Mouse (Mus musculus) v-Abl transformed pro-B cells (cell line): Measurements from ENCODE around the gene Kdm4d.
"Not testable (repeated sequence)": the region's sequence is repeated elsewhere in the genome, so short reads cannot be mapped to it uniquely, and the experiment has no call there.

Experiments used
- in situ Hi-C, 2 experiments: fragments of 400-800 bp; cut with MboI; formaldehyde crosslinking; loops; one replicate each; pipeline ENCODE4 v1.15.1; 2025; ENCODE audit not compliant: unreplicated experiment in 2 of 2

Gene Kdm4d

DNA sequence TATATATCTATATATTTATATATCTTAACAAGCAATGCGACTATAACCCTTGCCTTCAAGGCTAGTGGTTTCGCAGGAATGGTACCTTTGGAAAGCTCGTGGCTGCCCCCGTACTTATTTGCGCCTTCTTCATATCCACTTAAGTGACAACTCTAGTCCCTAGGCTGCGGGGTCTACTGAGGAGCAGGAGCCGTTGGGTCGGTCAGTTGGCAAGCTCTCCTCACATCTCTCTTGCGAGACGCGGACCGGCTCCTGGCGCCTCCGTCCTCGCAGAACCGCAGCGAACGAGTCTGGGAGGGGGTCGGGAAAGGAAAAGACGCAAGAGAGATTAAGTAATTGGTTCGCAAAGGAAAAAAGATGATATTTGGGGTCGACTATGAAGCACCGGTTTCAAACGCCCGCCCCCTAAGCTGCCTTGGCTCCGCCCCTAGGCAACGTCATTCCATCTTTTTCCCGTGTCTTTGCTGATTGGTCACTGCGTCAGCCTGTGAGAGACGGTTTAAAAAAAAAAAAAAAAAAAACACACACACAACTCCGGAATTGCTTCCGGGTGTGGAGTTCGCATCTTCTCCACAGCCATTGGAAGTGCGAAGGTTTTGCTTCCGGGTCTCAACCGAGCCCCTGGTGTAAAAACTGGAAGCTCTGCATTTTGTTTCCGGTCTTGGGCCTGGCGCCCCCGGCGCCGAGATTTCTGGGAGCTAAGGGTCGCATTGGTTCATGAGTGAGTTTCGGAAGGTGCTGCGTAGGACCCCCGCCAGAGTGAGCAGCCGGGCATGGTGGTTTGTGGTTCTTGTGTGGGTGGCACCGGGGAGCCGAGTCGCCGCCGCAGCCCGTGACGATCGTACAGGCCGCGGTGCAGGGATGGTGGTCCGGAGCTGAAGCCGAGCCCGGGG lies at the start of gene Kdm4d, which contains the start of gene Cwc15:
Gene Kdm4d (minus strand): TSS at position 460 of the 893 bp plus-strand sequence.
Gene Cwc15 (plus strand): TSS at position 595 of the 893 bp plus-strand sequence.
- in situ Hi-C loops, result loop anchor here (25.0 kb wide), 5 partner anchors 512 to 787 kb away; partner anchors contain the start of gene Med17 (in 1 of the 2)

DNA sequence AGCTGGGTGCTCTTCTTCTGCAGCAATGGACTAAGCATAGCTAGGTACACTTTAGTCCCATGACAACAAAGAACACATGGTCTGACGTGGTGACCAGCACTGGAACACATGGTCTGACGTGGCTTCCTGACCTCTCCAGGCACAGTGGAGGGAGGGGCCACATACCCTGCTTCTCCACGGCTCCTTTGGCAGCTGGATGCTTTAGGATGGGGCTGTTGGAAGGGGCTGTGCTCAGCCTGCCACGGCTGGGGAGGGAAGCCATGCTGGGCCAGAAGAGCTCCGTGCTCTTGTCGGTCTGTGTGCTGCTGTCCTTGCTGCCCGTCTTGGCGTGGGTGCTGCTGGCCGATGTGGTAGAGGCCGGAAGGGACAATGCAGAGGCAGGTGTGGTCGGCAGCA lies 48.1 kb upstream of the Kdm4d start:
- in situ Hi-C loops, result no loop called here

DNA sequence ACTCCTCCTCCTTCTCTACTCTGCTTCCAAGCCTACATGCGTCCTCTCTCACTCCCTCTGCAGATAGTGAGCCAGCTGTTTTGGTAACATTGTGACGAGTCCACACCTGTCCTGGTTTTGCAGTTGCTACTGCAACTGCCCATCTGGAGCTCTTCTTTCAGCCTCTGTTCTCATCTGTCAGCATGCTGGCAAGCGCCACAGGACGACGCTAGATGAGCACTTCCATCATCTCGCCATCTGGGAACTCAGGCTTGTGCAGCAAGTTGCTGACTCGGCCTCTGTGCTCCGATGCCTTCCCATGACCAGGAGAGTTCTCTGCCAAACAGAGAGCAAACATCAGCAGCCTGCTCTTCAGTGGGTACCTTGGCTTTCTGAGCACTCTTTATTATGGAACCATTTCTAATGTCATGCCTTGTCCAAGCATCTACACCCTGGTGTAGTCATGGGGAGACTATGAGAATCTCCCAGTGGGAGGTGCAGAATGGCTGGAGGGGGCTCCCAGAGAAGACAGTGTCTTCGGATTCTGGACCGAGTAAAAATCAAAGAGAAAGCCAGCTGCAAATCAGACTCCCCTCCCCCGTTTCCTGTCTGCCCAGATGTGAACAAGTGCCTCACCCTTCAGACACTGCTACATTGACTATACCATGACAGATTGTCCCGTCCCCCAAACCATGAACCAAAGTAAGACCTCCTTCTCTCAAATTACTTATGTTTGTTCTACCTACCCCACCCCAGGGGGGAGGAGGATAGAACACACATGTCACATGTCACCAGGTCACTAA lies 47.5 kb upstream of the Kdm4d start:
- in situ Hi-C loops, result no loop called here

DNA sequence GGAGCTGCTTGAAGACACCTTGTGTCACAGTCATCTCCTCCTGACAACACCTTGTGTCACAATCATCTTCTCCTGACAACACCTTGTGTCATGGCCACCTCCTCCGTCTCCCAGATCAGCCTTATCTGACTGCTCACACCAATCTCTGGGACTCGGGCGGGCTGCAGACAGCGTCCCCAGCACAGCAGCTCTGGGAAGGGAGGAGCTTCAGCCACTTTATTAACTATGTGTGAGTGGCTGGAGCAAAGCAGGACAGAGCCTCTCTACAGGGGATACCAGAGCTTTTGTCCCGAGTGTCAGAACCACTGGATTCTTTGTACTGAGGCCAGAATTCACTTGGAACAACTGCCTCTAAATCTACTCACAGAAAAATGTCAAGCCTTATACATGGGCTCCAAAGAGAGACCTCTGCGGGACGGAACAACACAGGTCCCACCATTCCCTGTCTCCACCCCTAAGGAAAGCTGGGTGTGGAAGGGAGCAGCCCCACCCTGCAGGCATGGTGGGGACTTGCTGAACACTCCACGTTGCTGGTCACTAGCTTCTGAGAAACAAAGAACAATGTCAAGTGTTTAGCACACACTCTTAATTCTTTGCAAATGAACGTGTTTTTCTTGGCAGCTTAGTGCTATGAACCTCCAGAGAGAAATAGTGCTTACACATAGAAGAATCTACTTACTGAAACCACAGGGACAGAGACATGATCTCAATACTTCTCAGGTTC lies 43.9 kb upstream of the Kdm4d start:
- in situ Hi-C loops, result no loop called here

DNA sequence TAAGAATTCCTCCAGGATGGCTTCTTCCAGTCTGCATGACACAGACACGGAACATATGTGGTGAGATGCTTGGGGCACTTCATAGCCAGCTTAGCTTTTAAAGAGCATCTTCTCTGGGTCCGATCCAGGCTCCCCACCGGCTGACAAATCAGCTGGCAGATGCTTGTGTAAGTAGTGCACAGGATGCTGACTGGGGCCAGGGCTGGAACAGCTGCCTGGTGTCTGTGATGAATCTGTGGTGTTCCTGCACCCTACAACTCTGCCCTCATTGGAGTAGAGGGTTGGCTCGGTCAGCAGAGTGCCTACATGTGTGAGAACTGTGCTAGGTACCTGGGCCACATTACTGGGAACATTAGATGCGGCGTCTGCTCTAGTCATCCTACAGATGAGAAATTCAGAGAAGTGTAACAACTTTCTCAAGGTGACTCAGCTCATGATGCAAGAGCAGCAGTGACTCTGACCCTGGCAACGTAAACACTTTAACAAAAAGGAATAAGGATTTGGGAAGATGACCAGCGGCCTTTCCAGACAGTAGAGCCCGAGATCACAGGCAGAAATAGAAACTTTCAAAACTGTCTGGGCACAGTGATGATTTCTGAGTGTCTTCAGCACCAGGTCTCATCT lies 34.7 kb upstream of the Kdm4d start:
- in situ Hi-C loops, result no loop called here

DNA sequence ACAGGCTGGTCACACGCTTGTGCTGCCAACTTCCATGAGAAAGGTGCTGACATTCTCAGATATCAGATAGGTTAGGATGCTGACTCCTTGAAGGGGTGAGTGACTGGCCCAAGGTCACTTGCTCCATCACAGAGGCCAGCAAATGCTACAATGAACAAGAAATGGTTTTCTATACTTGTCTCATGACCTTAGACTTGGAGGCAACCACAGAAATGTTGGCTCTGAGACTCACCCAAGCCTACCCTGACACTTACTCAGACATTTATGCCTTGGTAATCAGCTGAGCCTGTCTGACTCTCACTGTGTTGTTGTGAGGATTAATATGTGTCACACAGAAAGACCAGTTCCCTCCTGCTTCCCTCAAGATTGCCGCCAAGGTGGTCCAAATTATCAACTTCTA lies 33.4 kb upstream of the Kdm4d start:
- in situ Hi-C loops, result no loop called here

DNA sequence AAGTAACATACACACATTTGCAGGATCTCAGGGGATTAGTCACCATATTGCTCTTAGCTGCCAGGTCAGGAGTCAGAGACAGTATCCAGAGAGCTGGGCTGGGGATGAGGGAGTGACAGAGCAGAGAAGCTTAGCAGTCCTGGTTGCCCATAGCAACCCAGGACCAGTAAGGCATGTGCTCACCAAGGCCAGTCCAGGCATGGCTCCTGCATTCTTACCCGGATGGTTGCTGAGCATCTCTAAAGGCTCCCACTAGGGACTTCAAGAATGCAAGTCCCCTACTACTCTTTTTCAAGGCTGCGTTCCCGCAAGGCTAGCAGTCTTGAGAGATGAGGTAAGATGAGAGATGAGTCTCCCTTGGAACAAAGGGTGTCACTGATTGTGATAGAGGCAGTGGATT lies 32.0 kb upstream of the Kdm4d start:
- in situ Hi-C loops, result no loop called here

DNA sequence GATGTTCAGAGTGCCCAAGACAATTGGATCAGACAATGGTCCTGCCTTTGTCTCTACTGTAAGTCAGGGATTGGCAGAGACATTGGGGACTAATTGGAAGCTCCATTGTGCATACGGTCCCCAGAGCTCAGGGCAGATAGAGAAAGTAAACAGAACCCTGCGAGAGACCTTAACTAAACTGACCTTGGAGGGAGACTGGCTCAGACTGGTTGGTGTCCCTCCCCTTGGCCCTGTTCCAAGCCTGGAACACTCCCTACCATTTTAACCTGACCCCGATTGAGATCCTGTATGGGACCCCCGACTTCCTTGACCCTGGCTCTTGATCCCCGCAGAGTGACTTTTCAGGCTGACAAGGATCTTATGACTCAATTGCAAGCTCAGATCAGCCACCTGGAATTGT lies 29.7 kb upstream of the Kdm4d start:
- in situ Hi-C loops, result no loop called here

DNA sequence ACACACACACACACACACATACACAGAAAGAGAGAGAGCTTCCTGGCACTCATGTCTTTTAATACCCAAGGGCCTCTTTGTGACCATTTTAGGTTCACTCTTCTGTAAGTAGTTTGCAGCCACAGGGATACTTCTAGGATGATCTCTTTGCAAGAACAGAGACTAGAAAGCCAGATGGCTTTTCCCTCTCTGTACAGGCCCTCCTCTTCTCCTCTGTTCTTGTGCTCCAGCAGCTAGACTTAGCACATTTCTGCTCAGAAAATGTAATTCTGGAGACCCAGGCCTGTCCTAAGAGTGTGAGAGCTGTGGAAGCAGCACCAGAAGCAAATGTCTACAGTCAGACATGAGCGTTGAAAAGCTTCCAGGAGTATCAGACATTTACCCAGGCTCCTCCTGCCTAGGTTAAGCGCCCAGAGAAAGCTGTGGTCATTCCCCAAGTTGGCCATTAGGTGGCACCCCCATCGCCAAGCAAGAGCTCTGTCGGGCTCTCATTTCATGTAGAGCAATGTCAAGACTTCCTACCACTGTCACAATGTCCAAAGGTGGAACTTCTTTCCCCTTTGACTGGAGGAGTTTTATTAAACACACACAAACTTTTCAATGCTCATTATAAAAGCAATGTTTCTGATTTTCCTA lies 23.2 kb upstream of the Kdm4d start:
- in situ Hi-C loops, result loop anchor here (5.0 to 25.0 kb wide), 8 partner anchors 131 to 764 kb away; partner anchors contain the start of gene Med17 (in 1 of the 2)

DNA sequence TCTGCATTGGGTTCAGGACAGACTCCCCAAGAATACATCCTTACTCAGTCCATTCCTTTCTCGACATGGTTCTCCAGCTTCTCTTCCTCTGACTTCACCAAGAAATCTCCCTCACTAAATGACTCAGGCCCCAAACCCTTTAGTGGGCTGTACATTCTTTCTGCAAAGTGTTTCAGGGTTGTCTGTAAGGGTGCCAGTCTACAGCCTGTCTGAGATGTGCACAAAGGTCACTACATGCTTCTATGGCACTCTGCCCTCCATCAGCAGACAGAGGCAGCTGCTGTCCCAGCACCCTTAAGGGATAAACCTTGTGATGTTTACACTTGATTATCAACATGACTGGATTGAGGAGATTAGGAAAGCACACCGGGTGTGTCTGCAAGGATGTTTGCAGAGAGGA lies 21.4 kb upstream of the Kdm4d start:
- in situ Hi-C loops, result loop anchor here (5.0 to 25.0 kb wide), 8 partner anchors 133 to 766 kb away; partner anchors contain the start of gene Med17 (in 1 of the 2)

DNA sequence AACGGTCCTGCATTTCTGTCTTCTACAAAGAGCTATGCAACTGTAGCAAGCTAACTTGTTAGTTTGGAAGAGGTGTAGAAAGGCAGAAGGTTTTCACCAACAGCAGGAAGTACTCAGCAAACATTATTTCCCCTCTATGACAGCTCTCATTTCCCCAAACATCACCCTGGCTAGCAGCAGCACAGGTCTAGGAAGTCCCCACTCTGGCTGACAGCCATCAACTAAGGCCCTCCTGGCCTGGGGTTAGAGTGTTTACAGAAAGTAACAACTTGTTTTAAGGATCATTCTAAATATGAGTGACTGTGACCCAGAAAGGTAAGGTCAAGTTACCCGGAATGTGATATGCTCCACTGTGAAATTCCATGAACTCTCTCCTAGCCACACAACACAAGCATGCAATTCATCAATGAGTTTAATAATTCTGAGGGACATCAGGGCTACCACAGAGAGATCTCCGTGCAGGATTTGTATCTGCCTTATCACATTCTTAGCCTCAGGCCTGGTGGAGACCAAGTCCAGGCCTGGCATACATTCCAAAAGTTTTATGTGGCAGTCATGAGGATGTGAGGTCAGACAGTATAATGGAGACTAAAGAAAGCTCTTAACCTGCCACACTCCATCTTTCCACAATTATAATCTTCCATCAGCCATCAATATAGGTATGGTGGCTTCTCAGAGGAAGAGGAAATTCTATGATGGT lies 20.8 kb upstream of the Kdm4d start:
- in situ Hi-C loops, result loop anchor here (5.0 to 25.0 kb wide), 8 partner anchors 134 to 766 kb away; partner anchors contain the start of gene Med17 (in 1 of the 2)

DNA sequence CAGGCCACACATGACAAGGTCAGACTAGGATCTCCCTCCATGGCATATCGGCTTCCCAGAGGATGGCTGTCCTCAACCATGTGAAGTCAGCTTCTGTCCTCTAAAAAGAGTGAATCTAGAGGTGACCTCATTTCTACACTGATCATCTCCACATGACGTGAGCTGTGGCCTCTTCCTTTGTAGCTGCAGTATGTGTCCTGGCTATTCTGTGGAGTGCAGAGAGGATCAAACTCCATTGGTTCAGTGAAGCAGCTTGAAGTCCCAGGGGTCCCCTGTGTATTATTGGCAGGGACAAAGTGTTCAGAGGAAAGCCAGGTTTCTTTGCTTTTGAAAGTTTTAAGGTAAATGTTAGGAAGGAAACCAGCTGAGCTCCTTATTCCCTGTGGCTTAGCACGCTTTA lies 17.8 kb upstream of the Kdm4d start:
- in situ Hi-C loops, result loop anchor here (5.0 to 25.0 kb wide), 7 partner anchors 171 to 769 kb away; partner anchors contain the start of gene Med17 (in 1 of the 2)

DNA sequence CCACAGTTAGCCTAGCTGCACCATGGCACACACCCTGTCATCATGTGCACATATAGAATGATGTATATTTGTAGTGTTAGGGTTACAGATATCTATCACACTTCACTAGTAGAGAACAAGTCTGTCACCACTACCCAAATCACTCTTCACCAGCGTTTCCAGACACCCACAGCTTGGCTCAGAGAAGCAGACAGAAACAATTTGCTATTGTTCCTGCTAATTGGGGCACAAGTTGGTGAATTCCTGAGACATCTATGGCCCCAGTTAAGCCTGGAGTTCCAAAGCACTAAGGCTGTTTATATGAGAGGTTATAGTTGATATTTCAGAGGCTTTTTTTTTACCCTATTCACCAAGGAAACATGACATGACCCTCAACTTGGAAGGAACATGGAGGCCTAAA lies 17.0 kb upstream of the Kdm4d start:
- in situ Hi-C loops, result loop anchor here (5.0 to 25.0 kb wide), 7 partner anchors 170 to 770 kb away; partner anchors contain the start of gene Med17 (in 1 of the 2)

DNA sequence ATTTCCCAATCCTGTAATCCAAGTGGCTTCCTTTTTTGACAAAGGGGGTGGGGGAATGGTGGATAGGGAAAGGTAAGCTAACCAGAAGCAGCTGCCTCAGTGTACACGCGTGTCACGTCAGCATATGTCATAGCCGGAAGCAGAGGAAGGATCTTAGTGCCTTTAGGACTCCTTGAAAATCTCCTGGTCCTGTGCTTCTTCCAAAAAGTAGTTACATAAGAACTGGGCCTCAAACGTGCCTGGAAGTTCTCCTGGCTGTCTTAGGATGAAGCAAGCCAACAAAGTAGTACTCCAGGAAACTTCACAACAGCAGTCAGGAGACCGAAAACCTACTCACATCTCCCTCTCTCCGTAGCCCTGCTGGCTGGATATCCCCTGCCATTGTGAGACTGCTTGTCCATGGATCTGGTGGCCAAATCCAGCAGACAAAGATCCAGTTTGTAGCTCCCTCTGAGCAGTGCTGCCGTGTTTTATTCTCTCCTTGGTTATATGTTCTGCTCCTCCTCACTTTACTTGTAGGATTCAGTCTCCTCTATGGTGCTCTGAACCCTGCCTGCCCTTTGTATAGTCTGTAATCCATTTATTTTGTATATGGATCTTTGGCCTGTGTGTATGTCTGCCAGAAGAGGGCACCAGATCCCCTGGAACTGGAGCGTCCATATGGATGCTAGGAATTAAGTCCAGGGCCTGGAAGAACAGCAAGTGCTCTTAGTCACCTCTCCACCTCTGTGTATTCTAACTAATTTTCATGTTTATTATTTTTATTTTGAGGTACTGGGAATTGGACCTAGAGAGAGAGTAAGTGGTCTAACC lies 12.6 kb upstream of the Kdm4d start:
- in situ Hi-C loops, result loop anchor here (25.0 kb wide), 5 partner anchors 499 to 774 kb away; partner anchors contain the start of gene Med17 (in 1 of the 2)

DNA sequence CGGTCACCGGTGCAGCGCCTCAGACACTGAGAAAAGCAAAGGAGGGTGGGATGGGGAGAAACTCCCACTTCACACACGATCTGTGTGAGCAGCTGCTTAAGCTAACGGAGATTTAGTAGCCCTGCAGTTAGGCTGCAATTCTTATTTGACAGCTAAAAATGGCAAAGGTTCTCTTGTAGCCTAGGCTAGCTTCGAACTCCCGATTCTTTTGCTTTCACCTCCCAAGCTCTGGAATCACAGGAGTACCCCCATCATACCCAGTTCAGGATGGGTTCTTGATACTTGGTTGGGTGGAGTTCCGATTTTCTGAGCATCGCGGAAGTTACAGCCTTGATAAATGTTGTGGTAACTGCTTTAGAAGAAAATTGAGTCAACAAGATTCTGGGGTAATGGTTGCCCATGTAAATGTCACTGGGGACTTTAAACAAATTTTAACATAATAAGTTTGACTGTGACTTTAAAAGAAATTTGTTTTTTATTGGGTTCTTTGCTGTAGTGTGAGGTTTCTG lies 688 bp upstream of the Kdm4d start:
- in situ Hi-C loops, result loop anchor here (25.0 kb wide), 5 partner anchors 511 to 786 kb away; partner anchors contain the start of gene Med17 (in 1 of the 2)

DNA sequence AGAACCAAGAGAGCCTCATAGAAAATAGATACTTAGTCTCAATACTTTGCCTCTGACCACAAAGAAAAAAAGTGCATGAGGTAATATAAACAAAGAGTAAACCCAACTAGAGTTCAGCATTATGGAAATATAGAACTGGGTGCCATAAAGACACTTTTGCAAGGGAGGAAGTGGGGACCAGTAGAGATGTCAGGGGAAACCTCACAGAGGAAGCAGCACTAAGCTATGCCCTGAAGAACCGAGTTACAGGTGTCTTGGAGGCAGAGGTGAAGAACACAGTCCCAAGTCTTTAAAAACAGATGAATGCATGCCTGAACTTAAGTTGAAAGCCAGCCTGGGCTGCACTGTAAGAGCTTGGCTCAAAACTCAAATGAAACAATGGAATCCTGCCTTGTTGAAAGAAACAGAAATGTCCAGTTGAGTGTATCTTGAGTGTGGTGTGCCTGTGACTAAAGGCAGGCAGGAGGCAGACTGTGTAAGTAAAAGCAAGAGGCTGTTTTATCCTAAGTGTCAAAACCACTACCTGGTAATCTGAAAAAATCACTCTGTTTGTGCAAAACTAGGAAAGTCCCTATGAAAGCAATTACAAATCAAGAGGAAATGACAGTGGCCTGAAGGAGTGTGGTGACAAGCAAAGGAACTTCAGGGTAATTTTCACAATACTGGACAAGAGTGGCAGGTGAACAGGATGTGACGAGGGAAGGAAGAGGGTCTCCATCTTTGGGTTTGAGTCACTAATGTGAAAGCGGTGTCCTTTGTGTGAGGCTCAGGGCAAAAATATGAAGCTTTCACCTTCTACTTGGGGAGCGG lies 1.2 kb downstream of the Kdm4d start:
- in situ Hi-C loops, result loop anchor here in 1 of 2 experiments (10.0 kb wide), 1 partner anchor 144 kb away; no protein-coding TSS in a partner anchor

DNA sequence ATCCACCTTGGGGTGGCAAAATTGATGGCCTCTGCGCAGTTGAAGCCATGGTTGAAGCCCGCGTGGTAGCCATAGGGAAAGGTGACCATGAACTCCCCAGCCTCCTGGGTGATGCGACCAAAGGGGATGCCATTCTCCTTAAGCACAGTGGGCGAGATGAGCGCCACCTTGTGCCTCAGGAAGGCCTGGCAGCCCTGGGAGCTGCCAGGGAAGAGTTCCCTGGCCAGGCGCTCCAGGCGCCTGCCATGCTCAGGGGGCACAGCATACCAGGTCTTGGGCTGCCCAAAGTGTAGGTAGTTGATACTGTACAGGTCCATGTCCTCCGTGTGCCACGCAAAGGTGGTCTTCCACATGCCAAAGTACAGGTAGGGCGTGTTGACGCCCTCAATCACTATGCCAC lies 36.6 kb downstream of the Kdm4d start:
- in situ Hi-C loops, result not testable (repeated sequence)
